Mouse (Mus musculus): ENCODE results near the gene Guca2b.
"Not testable (repeated sequence)": the region's sequence is repeated elsewhere in the genome, so short reads cannot be mapped to it uniquely, and the experiment has no call there.

Gene Guca2b

GRCm38 (mm10) chr4:119657011-119657410 lies 1.7 kb downstream of the Guca2b start:
- DNase-seq (ENCODE audit: low spot score) = no peak

- no peak for DNase-seq (ENCODE audit: low spot score)
These were observed 16.1 kb downstream of the Guca2b start for GRCm38 (mm10) chr4:119642666-119643065.

- DNase-seq (ENCODE audit: low spot score) = no peak
These were observed 20.1 kb downstream of the Guca2b start for GRCm38 (mm10) chr4:119638656-119639055.

- no peak for DNase-seq (ENCODE audit: low spot score)
These were observed 20.8 kb downstream of the Guca2b start for GRCm38 (mm10) chr4:119637946-119638345.

DNA sequence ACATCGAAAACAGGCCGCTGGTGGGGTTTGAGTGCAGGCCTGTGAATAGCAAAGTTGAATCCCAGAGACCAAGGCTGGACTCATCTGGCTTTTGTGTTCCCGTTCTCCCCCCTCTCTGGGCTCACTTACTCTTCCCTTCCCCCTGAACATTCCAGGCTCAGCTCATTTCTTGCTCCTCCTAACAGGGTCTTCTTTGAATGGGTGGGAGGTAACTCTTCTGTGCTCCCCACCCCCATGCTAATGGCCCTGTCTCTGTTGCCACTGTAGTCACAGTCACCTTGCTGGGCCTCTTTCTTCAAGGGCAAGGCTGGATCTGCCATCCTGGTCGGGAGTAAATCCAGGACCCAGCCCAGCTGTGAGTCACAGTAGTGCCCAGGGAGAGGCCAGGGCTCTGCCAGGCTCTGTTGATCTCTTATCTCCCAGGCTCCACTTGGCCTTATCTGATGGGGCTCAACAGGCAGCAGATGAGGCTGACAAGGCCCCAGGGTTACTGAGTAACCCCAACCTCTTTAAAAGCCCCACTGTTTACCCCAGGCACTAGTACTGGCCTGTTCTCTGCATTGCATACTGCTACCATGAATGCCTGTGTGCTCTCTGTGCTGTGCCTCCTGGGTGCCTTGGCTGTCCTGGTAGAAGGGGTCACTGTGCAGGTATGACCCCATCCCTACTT lies 21.4 kb downstream of the Guca2b start, which contains the start of gene Guca2a:
Guca2a (plus strand) TSS at position 529 of the 670 bp plus-strand sequence.
- DNase-seq (ENCODE audit: low spot score) = no peak

DNA sequence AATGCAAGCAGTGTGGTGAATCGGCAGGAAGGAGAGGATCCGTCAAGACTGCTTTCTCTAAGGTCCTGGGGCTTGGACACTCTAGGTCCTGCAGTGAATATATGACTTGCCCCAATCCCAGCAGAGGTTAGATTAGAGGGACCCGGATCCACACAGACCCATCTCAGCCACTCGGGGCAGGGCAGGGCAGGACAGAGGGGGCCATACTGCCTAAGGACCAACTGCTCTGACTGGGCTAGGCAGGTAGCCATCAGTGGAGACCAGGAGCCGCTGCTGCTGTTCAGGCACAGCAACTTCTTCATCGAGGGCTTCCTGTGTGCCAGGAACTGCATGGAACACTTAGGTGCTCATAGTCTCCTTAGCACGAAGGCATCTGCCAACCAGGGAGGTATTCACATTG lies 22.0 kb downstream of the Guca2b start:
- no peak for DNase-seq (ENCODE audit: low spot score)

GRCm38 (mm10) chr4:119635686-119636085 lies 23.1 kb downstream of the Guca2b start:
- no peak for DNase-seq (ENCODE audit: low spot score)

DNA sequence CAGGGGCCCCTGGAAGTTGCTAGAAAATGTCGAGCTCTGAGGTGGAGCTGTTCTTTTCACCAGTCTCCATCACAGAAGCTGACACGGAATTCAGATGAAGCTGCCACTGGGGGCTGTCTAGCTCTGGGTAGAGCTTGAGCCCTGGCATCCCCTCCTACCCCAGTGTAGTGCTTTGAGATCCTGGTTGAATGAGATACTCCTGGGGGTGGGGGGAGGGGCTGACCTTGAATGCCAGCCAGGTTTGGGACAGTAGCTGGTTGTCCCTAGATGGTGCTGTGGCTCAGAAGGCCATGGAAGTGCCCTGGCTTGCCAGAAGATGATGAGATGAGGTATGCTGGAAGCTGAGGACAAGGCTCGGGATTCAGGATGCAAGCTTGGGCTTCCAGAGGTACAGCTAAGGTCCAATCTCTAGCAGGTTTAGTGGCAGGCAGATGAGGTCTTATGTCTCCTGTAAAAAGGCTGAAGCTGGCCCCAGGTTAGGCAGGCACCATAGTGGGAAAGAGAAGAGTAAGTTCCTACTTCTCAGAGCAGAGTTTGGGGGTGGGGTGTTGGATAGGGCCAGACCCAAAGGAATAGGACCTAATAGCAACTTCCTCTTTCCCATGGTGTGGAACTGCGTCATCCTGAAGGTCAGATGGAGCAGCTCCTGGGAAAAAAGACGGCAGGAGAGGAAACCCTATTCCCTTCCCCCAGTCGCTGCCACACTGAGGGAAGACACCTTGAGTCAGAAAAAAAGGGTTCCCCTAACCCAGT lies 23.7 kb downstream of the Guca2b start:
- DNase-seq (ENCODE audit: low spot score) = no peak

GRCm38 (mm10) chr4:119633948-119634347 lies 24.8 kb downstream of the Guca2b start:
- DNase-seq (ENCODE audit: low spot score) = no peak

DNA sequence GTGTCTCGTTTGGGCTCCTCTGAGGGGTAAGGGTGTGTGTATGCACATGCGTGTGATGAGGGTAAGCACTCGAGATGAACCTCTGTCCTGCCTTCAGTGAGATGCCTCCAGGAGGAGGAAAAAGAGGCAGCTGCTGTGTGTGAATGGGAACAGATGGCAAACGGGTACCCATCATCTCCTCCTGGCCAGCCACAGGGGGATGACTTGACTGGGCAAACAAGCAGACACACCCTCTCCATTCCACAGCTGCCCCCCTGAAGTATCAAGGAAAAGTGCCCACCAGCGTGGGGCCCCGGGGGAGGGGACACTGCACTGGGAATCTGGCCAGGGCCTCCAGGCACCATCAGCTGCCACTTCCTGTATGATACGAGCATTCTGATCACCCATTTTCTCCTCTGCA lies 25.4 kb downstream of the Guca2b start:
- DNase-seq (ENCODE audit: low spot score) = no peak

DNA sequence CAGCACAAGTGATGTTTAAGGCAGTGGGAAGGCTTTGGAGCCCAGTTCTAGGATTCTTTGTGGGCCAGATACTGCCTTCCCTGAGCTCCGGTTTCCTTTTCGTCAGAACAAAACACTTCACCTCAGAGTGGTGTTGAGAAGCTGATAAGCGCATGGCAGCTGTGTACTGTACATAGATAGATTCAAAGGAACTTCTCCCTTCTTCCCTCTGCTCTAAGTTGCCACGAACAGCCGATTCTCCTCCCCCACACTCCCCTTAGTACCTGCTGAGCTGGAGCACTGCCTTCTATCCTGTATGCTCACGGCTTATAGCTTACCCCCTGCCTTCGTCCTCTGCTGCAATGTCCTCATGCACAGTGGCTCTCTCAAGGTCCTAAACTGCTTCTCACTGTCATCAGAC lies 26.0 kb downstream of the Guca2b start:
- no peak for DNase-seq (ENCODE audit: low spot score)

DNA sequence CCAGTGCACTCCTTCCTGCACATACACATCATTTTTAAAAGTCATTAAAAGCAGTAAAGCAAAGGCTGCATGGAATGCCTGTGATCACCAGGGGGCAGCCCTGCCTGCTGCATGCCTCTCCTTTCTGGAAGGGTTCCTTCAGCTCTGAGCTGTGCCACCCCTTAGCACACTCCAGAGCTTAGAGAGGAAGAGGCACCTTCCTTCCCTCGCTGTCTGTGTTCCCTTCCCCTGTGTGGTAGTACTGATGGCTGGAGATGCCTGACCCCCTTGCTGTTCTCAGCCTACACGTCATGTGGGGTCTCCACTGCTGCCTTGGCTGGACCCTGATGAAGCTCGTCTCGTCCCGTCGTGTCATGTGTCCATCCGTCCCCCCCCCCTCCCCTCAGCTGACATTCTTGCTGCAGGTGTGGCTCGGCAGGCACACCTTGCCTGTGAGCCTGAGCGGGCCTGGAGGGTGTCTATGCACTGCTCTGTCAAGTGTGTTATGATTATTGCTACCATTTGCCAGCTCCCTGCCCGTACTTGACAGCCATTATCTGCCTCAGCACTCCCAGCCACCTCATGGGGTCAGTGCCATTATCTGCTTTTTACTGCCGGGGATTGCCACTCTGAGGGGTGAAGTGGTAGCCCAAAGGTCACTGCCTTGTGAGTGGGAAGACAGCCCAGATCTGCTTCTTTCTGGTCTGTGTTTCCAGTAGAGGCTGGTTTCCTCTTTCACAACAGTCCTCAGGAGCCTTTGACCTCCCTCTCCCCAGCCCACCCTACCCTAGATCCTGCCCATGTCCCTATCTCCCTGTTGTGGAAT lies 27.4 kb downstream of the Guca2b start:
- no peak for DNase-seq (ENCODE audit: low spot score)

GRCm38 (mm10) chr4:119628363-119628762 lies 30.4 kb downstream of the Guca2b start:
- not testable (repeated sequence) for DNase-seq (ENCODE audit: low spot score)

GRCm38 (mm10) chr4:119627317-119627716 lies 31.4 kb downstream of the Guca2b start:
- no peak for DNase-seq (ENCODE audit: low spot score)

DNA sequence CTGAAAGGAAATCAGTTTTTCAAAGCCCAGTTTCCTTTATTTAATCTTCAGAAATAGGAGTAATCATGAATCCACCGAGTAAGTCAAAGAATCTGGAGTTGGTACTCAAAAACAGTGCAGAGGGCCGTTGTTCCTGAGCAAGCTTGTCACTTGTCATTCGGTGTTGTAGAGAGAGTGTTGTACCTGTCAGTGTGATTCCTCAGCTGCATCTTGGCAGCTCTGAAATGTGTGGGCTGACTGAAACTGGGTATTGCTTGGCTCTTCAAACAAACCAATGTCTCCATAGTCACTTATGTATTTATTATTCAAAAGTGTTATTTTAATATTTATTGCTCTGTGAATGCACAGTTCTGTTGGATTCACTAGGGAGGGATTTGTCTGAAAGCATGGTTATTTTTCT lies 31.9 kb downstream of the Guca2b start:
- no peak for DNase-seq (ENCODE audit: low spot score)

GRCm38 (mm10) chr4:119626081-119626645 lies 32.6 kb downstream of the Guca2b start:
- no peak for DNase-seq (ENCODE audit: low spot score)

DNA sequence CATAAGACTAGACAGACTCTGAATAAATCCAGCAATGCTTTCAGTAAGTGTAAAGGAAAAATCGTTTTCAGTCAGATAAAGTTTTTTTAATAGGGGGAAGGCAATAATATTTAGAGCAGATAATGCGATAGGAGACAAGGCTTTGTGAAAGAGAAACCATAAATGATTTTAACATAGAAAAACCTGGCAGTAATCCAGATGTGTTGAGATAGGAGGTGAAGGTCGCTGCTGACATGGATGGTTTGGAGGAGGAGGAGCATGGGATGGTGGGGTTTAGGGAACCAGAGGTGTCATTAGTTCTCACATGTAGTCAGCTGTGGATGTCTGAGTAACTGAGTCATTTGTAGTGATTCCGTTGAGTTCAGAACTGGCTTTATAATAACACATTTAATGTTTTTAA lies 44.0 kb downstream of the Guca2b start:
- no peak for DNase-seq (ENCODE audit: low spot score)

DNA sequence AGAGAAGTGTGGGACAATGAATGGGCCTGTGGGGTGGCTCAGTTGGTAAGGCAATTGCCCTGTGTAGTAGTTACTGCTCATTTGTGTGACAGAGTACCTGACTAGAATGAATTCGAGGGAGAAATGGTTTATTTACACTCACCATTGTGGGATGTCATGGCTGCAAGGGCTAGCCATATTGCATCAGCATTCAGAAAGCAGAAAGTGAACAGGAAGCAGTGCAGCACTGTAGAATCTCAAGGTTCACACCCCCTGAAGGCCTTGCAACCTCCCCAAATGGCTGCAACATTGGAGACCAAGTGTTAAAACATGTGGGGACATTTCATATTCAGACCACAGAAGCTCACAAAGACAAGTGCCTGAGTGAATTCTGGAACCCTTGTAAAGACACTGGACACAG lies 44.7 kb downstream of the Guca2b start:
- no peak for DNase-seq (ENCODE audit: low spot score)

- DNase-seq (ENCODE audit: low spot score) = no peak
These were observed 49.3 kb downstream of the Guca2b start for GRCm38 (mm10) chr4:119609488-119609887.
